Mouse (Mus musculus): ENCODE data around the gene Abcc6. TPM values are rescaled to one million over a fixed set of nuclear protein-coding genes. Genes with fewer than 3 reads are reported as not detected.

Abcc6 gene
- polyA plus RNA-seq (2015; fragmentation: Nextera tagmentation; extraction: Ambion mirVana), result 0.93 and 1.1 TPM in 2 replicates

- H3K4me1 ChIP-seq, result peaks cover 20% of the 10 kb centered on the region
- peak within 1 kb of the TSS; percentile 56; the same call in 1 of the 2 replicates for H3K27ac ChIP-seq
- H3K9me3 ChIP-seq (replicated peaks), result no peaks in the 10 kb centered on the region
- peak within 1 kb of the TSS; percentile 22 for H3K4me3 ChIP-seq (replicated peaks)
- 5% methylated on average over 11 of the region's 11 CpGs for WGBS
- H3K27me3 ChIP-seq, result no peaks in the 10 kb centered on the region
- no peaks in the 10 kb centered on the region for H3K36me3 ChIP-seq
- peak within 1 kb of the TSS; percentile 52 for H3K4me2 ChIP-seq
- ATAC-seq (replicated peaks; ENCODE audit: low FRiP score), result peak; percentile 44; the same call in 1 of the 2 replicates
- H3K9ac ChIP-seq, result peak within 1 kb of the TSS; percentile 30; the same call in 1 of the 2 replicates
These were observed at the start of gene Abcc6 for GRCm38 (mm10) chr7:46030145-46030488. Gene Abcc6, minus strand, starts transcription at chr7:46030302.

DNA sequence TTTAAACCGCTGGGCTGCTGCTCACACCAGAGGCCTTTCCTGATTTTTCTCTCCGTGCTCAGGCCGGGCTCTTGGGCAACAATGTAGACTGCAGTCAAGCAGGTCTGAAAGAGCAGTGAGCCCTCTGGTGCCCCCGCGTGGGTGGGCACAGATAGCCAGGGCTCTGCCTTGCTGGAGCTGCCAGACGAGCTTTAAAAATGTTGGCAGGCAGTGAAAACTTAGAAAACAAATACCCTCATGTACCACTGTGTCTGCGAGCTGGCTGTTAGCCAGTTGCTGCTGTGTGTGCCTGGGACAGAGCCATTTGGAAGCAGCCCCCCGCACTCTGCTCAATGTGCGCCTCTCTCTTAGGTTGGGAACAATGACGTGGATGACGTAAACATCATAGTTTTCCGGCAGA, 47.6 kb upstream of the Abcc6 start:
- Histone ChIP-seq H3K27me3 (no peaks in the 10 kb centered on the region), H3K27ac (no peak overlapping the region), H3K4me3 (replicated peaks) (no peak overlapping the region), H3K9me3 (replicated peaks) (no peaks in the 10 kb centered on the region), H3K4me1 (no peaks in the 10 kb centered on the region), H3K9ac (no peak overlapping the region), H3K4me2 (no peak overlapping the region), H3K36me3 (peaks cover 96% of the 10 kb centered on the region)
- 89% methylated on average over 12 of the region's 12 CpGs for WGBS
- no peak for ATAC-seq (replicated peaks; ENCODE audit: low FRiP score)

GRCm38 (mm10) chr7:46076844-46077243, 46.7 kb upstream of the Abcc6 start:
- no peaks in the 10 kb centered on the region for H3K27me3 ChIP-seq
- 88% methylated on average over 7 of the region's 7 CpGs for WGBS
- no peak overlapping the region for H3K4me3 ChIP-seq (replicated peaks)
- H3K9me3 ChIP-seq (replicated peaks), result no peaks in the 10 kb centered on the region
- H3K36me3 ChIP-seq, result peaks cover 96% of the 10 kb centered on the region
- no peak for ATAC-seq (replicated peaks; ENCODE audit: low FRiP score)
- no peak overlapping the region for H3K4me2 ChIP-seq
- H3K4me1 ChIP-seq, result no peaks in the 10 kb centered on the region
- no peak overlapping the region for H3K9ac ChIP-seq
- no peak overlapping the region for H3K27ac ChIP-seq

DNA sequence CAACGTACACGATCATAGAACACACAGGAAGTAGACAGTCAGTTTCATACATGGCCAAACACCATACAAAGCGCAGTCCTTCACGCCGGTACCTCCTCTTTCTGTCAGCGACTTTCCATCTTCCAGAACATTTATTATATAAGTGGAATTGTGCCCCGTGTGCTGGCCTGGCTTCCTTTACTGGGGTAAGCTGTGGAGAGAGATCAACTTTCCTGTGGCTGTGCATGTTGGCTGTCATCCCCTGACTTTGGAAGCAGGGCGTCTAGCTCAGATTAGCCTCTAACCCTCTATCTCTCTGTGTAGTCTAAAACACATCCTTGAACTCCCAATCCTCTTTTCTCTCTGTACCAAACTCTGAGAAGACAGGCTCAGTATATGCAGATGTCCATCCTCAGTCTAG, 38.7 kb upstream of the Abcc6 start:
- no peak for ATAC-seq (replicated peaks; ENCODE audit: low FRiP score)
- 94% methylated on average over 8 of the region's 8 CpGs for WGBS
- peaks cover 93% of the 10 kb centered on the region for H3K36me3 ChIP-seq
- no peaks in the 10 kb centered on the region for H3K4me1 ChIP-seq
- H3K27me3 ChIP-seq, result no peaks in the 10 kb centered on the region
- no peak overlapping the region for H3K27ac ChIP-seq
- no peak overlapping the region for H3K4me2 ChIP-seq
- H3K4me3 ChIP-seq (replicated peaks), result no peak overlapping the region
- H3K9ac ChIP-seq, result no peak overlapping the region
- H3K9me3 ChIP-seq (replicated peaks), result no peaks in the 10 kb centered on the region

GRCm38 (mm10) chr7:46063296-46063695, 33.2 kb upstream of the Abcc6 start:
- Histone ChIP-seq H3K9me3 (replicated peaks) (no peaks in the 10 kb centered on the region), H3K4me3 (replicated peaks) (no peak overlapping the region), H3K36me3 (peaks cover 91% of the 10 kb centered on the region), H3K9ac (no peak overlapping the region), H3K27ac (no peak overlapping the region), H3K4me2 (no peak overlapping the region), H3K27me3 (no peaks in the 10 kb centered on the region), H3K4me1 (no peaks in the 10 kb centered on the region)
- no peak for ATAC-seq (replicated peaks; ENCODE audit: low FRiP score)
- WGBS, result 96% methylated on average over 6 of the region's 6 CpGs

DNA sequence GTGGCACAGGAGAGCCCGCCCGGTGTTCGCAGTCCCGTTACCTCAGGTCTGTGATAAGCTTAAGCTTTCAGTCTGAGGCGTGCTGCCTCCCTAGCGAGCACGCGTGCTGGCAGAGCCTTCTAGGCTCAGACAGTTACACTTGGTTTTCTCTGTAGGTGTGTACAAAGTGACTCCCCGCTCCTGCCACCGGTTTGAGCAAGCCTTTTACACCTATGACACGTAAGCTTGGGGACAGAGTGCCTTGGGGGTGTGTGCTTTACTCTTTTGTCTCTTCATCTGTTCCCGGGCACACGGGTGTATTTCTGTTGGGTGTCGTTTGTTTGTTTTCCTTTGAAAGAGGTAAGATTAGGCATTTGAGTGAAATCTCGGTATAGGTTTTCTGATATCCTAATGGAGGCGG, 31.5 kb upstream of the Abcc6 start:
- no peaks in the 10 kb centered on the region for H3K27me3 ChIP-seq
- H3K36me3 ChIP-seq, result peaks cover 92% of the 10 kb centered on the region
- no peak overlapping the region for H3K4me3 ChIP-seq (replicated peaks)
- H3K9ac ChIP-seq, result no peak overlapping the region
- no peaks in the 10 kb centered on the region for H3K9me3 ChIP-seq (replicated peaks)
- no peaks in the 10 kb centered on the region for H3K4me1 ChIP-seq
- 95% methylated on average over 16 of the region's 16 CpGs for WGBS
- no peak overlapping the region for H3K27ac ChIP-seq
- no peak for ATAC-seq (replicated peaks; ENCODE audit: low FRiP score)
- H3K4me2 ChIP-seq, result no peak overlapping the region

DNA sequence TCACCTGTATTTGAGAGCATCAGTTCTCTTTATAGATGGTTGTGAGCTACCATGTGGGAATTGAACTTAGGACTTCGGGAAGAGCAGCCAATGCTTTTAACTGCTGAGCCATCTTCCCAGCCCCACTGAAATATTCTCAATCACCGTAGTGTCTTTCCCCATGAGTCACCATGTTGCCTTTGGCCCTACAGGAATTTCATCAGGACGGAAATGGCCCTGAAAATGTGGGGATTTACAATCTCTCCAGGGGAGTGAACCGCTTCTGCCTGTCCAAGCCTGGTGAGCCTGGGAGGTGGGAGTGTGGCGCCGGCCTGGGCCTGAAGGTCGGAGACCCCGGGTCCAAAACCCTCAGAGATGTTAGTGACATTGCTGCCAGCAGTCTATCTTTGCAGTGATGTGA, 30.6 kb upstream of the Abcc6 start:
- 88% methylated on average over 8 of the region's 8 CpGs for WGBS
- Histone ChIP-seq H3K4me3 (replicated peaks) (no peak overlapping the region), H3K36me3 (peaks cover 92% of the 10 kb centered on the region), H3K4me1 (no peaks in the 10 kb centered on the region), H3K9me3 (replicated peaks) (no peaks in the 10 kb centered on the region), H3K27me3 (no peaks in the 10 kb centered on the region), H3K9ac (no peak overlapping the region), H3K27ac (no peak overlapping the region), H3K4me2 (no peak overlapping the region)
- ATAC-seq (replicated peaks; ENCODE audit: low FRiP score), result no peak

- Histone ChIP-seq H3K4me1 (no peaks in the 10 kb centered on the region), H3K27me3 (no peaks in the 10 kb centered on the region), H3K4me3 (replicated peaks) (no peak overlapping the region), H3K36me3 (peaks cover 97% of the 10 kb centered on the region), H3K4me2 (no peak overlapping the region), H3K9ac (no peak overlapping the region), H3K9me3 (replicated peaks) (no peaks in the 10 kb centered on the region), H3K27ac (no peak overlapping the region)
- ATAC-seq (replicated peaks; ENCODE audit: low FRiP score), result no peak
- 90% methylated on average over 11 of the region's 11 CpGs for WGBS
These were observed 28.8 kb upstream of the Abcc6 start for GRCm38 (mm10) chr7:46058882-46059281.

GRCm38 (mm10) chr7:46053566-46053965, 23.5 kb upstream of the Abcc6 start:
- WGBS, result 92% methylated on average over 3 of the region's 3 CpGs

DNA sequence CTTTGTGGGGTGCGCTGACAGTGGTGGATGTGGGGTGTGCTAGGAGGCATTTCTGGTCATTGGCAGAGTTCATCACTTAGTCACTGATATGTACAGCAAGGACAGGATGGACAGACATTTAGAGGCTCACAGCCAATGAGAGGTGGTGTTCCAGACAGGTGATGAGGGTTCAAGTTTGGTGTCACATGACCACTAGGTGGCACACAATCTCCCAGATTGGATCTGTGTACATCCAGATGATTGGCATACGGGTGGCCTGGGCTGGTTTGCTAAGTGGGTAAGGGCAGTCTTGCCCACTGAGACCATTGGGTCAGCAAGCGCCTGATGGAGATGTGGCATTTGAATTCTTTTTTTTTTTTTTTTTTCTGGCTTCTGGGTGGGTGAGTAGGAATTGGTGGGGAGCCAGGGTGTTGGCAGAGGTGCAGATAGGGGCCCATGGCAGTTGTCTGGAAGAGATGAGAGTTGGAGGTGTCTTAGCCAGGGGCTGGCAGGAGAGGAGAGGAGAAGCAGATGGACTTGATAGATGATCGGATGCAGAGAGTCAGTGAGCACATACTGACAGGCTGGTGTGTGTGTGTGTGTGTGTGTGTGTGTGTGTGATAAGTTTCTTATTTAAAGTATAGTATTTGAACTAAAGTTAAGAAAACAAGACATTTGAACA, 22.2 kb upstream of the Abcc6 start:
- Histone ChIP-seq H3K36me3 (peaks cover 86% of the 10 kb centered on the region), H3K4me2 (no peak overlapping the region), H3K9ac (no peak overlapping the region), H3K27ac (no peak overlapping the region), H3K4me1 (no peaks in the 10 kb centered on the region), H3K27me3 (no peaks in the 10 kb centered on the region), H3K4me3 (replicated peaks) (no peak overlapping the region), H3K9me3 (replicated peaks) (no peaks in the 10 kb centered on the region)
- ATAC-seq (replicated peaks; ENCODE audit: low FRiP score), result no peak
- 90% methylated on average over 4 of the region's 4 CpGs for WGBS

More at GRCm38 (mm10) chr7:46053566-46053965, 23.5 kb upstream of the Abcc6 start:
- no peaks in the 10 kb centered on the region for H3K9me3 ChIP-seq (replicated peaks)
- H3K4me3 ChIP-seq (replicated peaks), result no peak overlapping the region
- H3K36me3 ChIP-seq, result peaks cover 86% of the 10 kb centered on the region
- H3K27me3 ChIP-seq, result no peaks in the 10 kb centered on the region
- no peak overlapping the region for H3K4me2 ChIP-seq
- H3K4me1 ChIP-seq, result no peaks in the 10 kb centered on the region
- ATAC-seq (replicated peaks; ENCODE audit: low FRiP score), result no peak
- no peak overlapping the region for H3K9ac ChIP-seq
- no peak overlapping the region for H3K27ac ChIP-seq

DNA sequence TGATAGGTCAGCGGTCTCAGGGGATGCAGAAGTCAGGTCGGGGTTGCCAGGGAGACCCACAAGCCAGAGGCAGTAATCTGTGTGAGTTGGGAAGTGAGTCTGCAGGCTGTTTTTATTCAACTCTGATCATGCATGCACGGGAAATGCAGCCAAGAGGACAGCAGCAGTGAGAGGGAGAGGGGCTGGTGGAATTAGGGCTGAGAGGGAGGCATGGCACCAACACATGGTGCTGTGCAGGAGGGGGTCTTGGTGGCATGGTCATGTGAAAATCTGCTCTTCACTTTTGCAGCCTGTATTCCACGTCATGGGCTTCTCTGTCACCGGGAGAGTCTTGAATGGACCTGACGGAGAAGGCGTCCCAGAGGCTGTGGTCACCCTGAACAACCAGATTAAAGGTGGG, 19.9 kb upstream of the Abcc6 start:
- no peak overlapping the region for H3K4me2 ChIP-seq
- H3K9ac ChIP-seq, result no peak overlapping the region
- H3K9me3 ChIP-seq (replicated peaks), result no peaks in the 10 kb centered on the region
- H3K27ac ChIP-seq, result no peak overlapping the region
- ATAC-seq (replicated peaks; ENCODE audit: low FRiP score), result no peak
- H3K4me1 ChIP-seq, result no peaks in the 10 kb centered on the region
- H3K27me3 ChIP-seq, result no peaks in the 10 kb centered on the region
- no peak overlapping the region for H3K4me3 ChIP-seq (replicated peaks)
- WGBS, result 91% methylated on average over 7 of the region's 7 CpGs
- peaks cover 84% of the 10 kb centered on the region for H3K36me3 ChIP-seq

DNA sequence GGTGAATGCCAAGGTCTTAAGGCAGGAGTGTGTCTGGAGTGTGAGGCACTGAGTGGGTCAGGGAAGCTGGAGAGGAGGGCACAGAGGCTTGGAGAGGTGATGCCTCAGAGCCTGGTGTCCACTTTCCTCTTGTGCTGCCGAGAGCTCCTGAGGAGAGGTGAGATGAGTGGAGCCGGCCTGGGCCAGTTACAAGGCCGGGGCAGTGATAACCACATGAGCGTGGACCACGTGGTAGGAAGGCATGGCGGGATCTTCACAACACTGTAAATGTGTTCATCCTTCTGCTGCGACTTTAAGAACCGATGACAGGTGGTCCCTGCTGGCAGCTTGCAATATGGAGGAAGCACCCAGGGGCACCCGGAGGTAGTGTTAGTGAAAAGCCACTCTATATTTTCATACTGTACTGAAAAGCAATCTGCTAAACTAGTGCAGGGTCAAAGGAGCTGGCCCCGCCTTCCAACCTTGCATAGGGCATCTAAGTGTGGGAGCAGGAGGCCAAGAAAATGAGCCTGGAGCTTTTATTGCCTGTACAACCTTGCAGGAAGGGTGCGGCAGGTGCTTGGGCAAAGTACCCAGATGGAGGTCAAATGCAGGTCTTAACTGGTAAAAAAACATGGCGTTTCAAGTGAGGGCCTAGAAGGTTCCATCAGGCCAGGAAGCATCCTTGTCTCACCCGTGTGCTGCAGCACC, 17.9 kb upstream of the Abcc6 start:
- 90% methylated on average over 13 of the region's 13 CpGs for WGBS
- H3K4me3 ChIP-seq (replicated peaks), result no peak overlapping the region
- peaks cover 85% of the 10 kb centered on the region for H3K36me3 ChIP-seq
- no peak for ATAC-seq (replicated peaks; ENCODE audit: low FRiP score)
- H3K27ac ChIP-seq, result no peak overlapping the region
- no peaks in the 10 kb centered on the region for H3K27me3 ChIP-seq
- H3K9me3 ChIP-seq (replicated peaks), result no peaks in the 10 kb centered on the region
- H3K4me1 ChIP-seq, result no peaks in the 10 kb centered on the region
- no peak overlapping the region for H3K9ac ChIP-seq
- H3K4me2 ChIP-seq, result no peak overlapping the region

Measured in kidney, embryonic 15.5 days (tissue).